Mouse (Mus musculus) spleen, adult 2 months (tissue): ENCODE data around the gene Hmgb3.

Experiments
- CTCF ChIP-seq: fragments of 200-500 bp; IDR thresholded peaks from 2 replicates; pipeline ENCODE4 v1.5.1; 2011; ENCODE audit warnings: mild to moderate bottlenecking, inconsistent platforms; ENCODE audit not compliant: insufficient read depth, insufficient read length, insufficient replicate concordance; ENCODE audit errors: extremely low read depth
- POLR2A ChIP-seq: fragments of 200-500 bp; IDR thresholded peaks from 2 replicates; pipeline ENCODE4 v1.6.1; 2011; ENCODE audit warnings: low read depth, low read length, inconsistent platforms

DNA sequence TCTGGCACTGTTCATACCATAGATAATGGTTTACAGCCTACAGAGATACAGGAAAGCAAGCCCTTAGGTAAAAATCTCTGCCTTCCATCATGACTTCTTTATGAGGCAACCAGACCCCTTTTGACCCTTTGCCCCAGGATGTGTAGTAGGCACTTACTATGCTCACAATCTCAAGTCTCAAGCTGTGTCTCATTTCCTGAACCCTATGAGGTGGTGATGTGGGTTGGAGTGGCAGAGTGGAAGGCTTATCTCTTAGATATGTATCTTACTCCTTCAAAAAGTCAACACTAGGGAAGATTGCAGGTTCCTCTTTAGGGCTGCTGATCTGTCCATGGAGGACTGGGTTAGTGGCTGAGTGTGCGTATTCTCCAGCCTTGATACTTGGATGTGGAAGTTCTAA is 5.1 kb downstream of the Hmgb3 start:
- no peak for TF ChIP-seq POLR2A
- no peak for TF ChIP-seq CTCF
